Mouse (Mus musculus): ENCODE data around the gene Stk16. TPM values are rescaled to one million over a fixed set of nuclear protein-coding genes. Genes with fewer than 3 reads are reported as not detected.

Gene Stk16
- polyA plus RNA-seq, 1 experiment from 2014 or later = 54.4 TPM

DNA sequence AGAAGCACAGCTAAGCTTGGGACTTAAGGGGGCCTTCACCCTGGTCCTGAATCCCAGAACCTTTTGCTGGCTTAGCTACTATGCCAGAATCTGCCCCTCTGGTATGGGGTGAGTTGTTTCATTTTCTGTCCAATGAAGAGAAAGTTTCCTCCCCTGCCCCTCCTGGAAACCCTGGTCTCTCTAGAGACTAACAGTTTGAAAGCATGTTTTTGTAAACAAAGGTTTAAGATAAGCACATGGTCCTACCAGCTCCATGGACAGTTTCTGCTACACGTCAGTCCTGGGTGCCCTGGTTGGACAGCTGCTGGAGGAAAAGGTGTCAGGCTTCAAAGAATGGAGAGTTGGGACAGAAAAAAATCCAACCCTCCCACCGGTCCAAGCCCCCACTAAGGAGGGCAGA is 20.1 kb upstream of the Stk16 start:
- H3K9me3 ChIP-seq (ENCODE audit: control insufficient read depth) = no peaks in the 10 kb centered on the region
- H3K27ac ChIP-seq (ENCODE audit: low read depth, low read length) = no peak overlapping the region
- peaks cover 39% of the 10 kb centered on the region for H3K36me3 ChIP-seq (ENCODE audit: control insufficient read depth, insufficient read depth)
- 36% methylated on average over 2 of the region's 2 CpGs for WGBS
- 0 out of 2 replicates have a peak overlapping the region, but pooled peaks have one; percentile 4 for H3K9ac ChIP-seq (ENCODE audit: low read depth, low read length)
- H3K4me2 ChIP-seq (replicated peaks; ENCODE audit: low read depth) = peak overlapping the region; percentile 92
- H3K4me1 ChIP-seq (replicated peaks; ENCODE audit: control insufficient read depth, insufficient read depth, low read length) = peaks cover 4% of the 10 kb centered on the region; the same call in 1 of the 2 replicates
- no peak for TF ChIP-seq CTCF (IDR thresholded peaks at IDR 0.05; ENCODE audit: low read depth)
- 0 out of 2 replicates have a peak overlapping the region, but pooled peaks have one; percentile 91 for H3K4me3 ChIP-seq (ENCODE audit: low read depth, low read length)
- ATAC-seq = no peak
- H3K27me3 ChIP-seq (replicated peaks; ENCODE audit: control insufficient read depth, insufficient read depth, low read length) = no peaks in the 10 kb centered on the region

DNA sequence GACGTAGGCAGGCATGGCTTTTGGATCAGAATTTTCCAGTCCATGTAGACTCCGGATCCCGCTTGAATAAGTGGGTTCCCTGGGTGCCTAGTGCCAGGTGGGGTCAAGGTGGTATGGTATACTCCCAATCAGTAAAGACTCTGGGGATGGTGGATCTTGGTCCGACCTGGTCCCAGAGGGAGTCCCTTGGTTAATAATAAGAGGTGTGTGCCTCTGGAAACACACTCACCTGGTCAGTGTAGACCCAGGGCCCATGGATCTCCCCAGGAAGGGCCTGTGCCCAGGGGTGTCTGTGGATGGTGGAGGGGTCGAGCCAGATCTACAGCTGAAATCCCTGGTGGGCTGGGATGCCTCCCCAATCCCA is 19.4 kb upstream of the Stk16 start:
- peak overlapping the region; percentile 82 for H3K9ac ChIP-seq (ENCODE audit: low read depth, low read length)
- H3K27me3 ChIP-seq (replicated peaks; ENCODE audit: control insufficient read depth, insufficient read depth, low read length) = no peaks in the 10 kb centered on the region
- H3K36me3 ChIP-seq (ENCODE audit: control insufficient read depth, insufficient read depth) = peaks cover 39% of the 10 kb centered on the region
- H3K9me3 ChIP-seq (ENCODE audit: control insufficient read depth) = no peaks in the 10 kb centered on the region
- ATAC-seq = no peak
- H3K27ac ChIP-seq (ENCODE audit: low read depth, low read length) = peak overlapping the region; percentile 79; the same call in 1 of the 2 replicates
- 40% methylated on average over 5 of the region's 5 CpGs for WGBS
- peak overlapping the region; percentile 91 for H3K4me3 ChIP-seq (ENCODE audit: low read depth, low read length)
- no peak for TF ChIP-seq CTCF (IDR thresholded peaks at IDR 0.05; ENCODE audit: low read depth)
- H3K4me2 ChIP-seq (replicated peaks; ENCODE audit: low read depth) = peak overlapping the region; percentile 92
- H3K4me1 ChIP-seq (replicated peaks; ENCODE audit: control insufficient read depth, insufficient read depth, low read length) = peaks cover 4% of the 10 kb centered on the region; the same call in 1 of the 2 replicates

DNA sequence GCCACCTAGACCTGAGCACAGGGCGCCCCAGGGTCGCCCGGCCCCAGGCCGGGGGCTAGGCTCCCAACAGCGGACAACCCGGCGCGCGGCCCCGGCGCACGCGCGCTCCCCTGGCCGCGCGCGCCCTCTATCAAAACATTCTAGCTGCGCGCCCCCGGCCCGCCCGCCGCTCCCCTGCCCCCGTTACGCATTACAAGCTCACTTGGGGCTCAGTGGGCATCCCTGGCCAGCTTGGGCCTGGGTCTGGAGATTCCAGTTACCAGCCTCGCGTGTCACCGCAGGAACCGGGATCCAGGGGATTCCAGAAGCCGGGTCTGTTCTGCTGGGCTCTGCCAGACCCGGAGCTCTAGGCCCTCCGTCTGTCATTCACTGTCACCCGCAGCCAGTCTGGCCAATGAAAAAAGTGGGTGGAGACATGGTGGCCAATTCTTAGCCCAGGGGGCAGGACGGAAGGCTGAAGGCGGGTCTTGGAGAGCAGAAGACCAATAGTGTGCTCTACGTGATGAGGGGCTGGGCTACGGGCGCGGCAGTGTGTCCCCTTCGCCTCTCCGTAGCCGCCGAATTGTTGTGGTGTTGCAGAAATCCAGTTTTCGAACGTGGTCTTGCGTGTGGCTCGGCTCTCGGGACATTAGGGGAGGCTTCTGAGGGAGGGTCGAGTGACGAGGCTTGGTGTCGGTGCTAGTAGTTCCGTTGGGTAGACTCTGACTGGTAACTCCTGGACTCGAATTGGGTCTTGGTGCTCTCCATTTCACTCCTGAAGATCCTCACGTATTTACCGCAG is 18.8 kb upstream of the Stk16 start, which contains the start of the genes Ankzf1 and Atg9a:
Gene Ankzf1, plus strand, starts transcription at position 530 of the 781 bp plus-strand sequence.
Gene Atg9a, minus strand, starts transcription at position 575 of the 781 bp plus-strand sequence.
- Histone ChIP-seq H3K36me3 (ENCODE audit: control insufficient read depth, insufficient read depth) (peaks cover 39% of the 10 kb centered on the region), H3K27me3 (replicated peaks; ENCODE audit: control insufficient read depth, insufficient read depth, low read length) (no peaks in the 10 kb centered on the region), H3K9ac (ENCODE audit: low read depth, low read length) (peak within 1 kb of the TSS; percentile 82), H3K27ac (ENCODE audit: low read depth, low read length) (peak within 1 kb of the TSS; percentile 93), H3K4me2 (replicated peaks; ENCODE audit: low read depth) (peak within 1 kb of the TSS; percentile 92), H3K4me3 (ENCODE audit: low read depth, low read length) (peak within 1 kb of the TSS; percentile 91), H3K9me3 (ENCODE audit: control insufficient read depth) (no peaks in the 10 kb centered on the region), H3K4me1 (replicated peaks; ENCODE audit: control insufficient read depth, insufficient read depth, low read length) (peaks cover 4% of the 10 kb centered on the region; the same call in 1 of the 2 replicates)
- TF ChIP-seq CTCF (IDR thresholded peaks at IDR 0.05; ENCODE audit: low read depth) = peak; percentile 29; the same call in 1 of the 2 replicates
- peak; percentile 99 for ATAC-seq
- WGBS = under 1% methylated on average over 56 of the region's 56 CpGs

DNA sequence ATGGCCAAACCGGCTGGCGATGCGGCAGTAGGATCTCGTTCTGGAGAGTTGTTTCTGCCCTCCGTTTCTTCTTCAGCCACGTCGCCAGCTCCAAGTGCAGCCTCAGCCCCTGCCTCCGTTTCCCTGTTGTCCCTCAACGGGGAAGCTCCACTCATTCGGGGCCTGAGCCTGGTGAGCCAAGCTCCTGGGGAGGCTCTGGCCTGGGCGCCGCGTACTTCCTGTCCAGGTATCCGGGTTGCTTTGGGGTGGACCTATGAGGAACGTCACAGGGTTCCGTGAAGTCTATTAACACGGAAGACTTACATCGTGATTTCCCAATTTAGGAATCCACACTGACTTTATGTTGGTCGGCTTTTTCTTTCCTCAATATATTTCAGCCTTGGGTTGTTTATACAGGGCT is 18.2 kb upstream of the Stk16 start:
- ATAC-seq = peak; percentile 63
- no peak for TF ChIP-seq CTCF (IDR thresholded peaks at IDR 0.05; ENCODE audit: low read depth)
- peak overlapping the region; percentile 82 for H3K9ac ChIP-seq (ENCODE audit: low read depth, low read length)
- peak overlapping the region; percentile 91 for H3K4me3 ChIP-seq (ENCODE audit: low read depth, low read length)
- peaks cover 36% of the 10 kb centered on the region for H3K36me3 ChIP-seq (ENCODE audit: control insufficient read depth, insufficient read depth)
- under 1% methylated on average over 19 of the region's 19 CpGs for WGBS
- H3K4me1 ChIP-seq (replicated peaks; ENCODE audit: control insufficient read depth, insufficient read depth, low read length) = peaks cover 4% of the 10 kb centered on the region; the same call in 1 of the 2 replicates
- no peaks in the 10 kb centered on the region for H3K27me3 ChIP-seq (replicated peaks; ENCODE audit: control insufficient read depth, insufficient read depth, low read length)
- peak overlapping the region; percentile 93 for H3K27ac ChIP-seq (ENCODE audit: low read depth, low read length)
- H3K9me3 ChIP-seq (ENCODE audit: control insufficient read depth) = no peaks in the 10 kb centered on the region
- H3K4me2 ChIP-seq (replicated peaks; ENCODE audit: low read depth) = peak overlapping the region; percentile 92

DNA sequence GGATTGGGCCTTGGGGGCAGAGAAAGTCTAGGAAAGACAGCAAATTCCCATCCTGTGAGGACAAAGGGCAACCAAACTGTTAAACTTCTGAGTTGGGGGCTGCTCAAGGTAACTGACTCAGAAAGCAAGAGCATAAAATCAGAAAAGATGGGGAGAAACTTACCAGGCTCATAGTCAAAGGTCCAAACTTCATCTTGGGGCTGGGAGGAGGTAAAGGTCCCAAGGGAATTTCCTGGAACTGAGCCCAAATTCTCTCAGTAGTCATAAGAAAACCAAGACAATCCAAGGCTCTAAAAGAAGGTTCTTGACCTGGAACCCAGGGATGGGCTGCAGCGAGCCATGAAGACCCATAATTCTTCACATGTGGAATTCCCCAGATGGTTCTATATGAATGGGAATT is 9.4 kb upstream of the Stk16 start:
- no peaks in the 10 kb centered on the region for H3K9me3 ChIP-seq (ENCODE audit: control insufficient read depth)
- H3K27ac ChIP-seq (ENCODE audit: low read depth, low read length) = no peak overlapping the region
- no peaks in the 10 kb centered on the region for H3K27me3 ChIP-seq (replicated peaks; ENCODE audit: control insufficient read depth, insufficient read depth, low read length)
- no peak for TF ChIP-seq CTCF (IDR thresholded peaks at IDR 0.05; ENCODE audit: low read depth)
- WGBS = 68% methylated on average over 1 of the region's 1 CpGs
- H3K4me2 ChIP-seq (replicated peaks; ENCODE audit: low read depth) = no peak overlapping the region
- H3K36me3 ChIP-seq (ENCODE audit: control insufficient read depth, insufficient read depth) = peaks cover 37% of the 10 kb centered on the region
- 0 out of 2 replicates have a peak, but pooled peaks have one; percentile 25 for ATAC-seq
- H3K4me3 ChIP-seq (ENCODE audit: low read depth, low read length) = no peak overlapping the region
- H3K9ac ChIP-seq (ENCODE audit: low read depth, low read length) = no peak overlapping the region
- H3K4me1 ChIP-seq (replicated peaks; ENCODE audit: control insufficient read depth, insufficient read depth, low read length) = no peaks in the 10 kb centered on the region; the same call in 1 of the 2 replicates

DNA sequence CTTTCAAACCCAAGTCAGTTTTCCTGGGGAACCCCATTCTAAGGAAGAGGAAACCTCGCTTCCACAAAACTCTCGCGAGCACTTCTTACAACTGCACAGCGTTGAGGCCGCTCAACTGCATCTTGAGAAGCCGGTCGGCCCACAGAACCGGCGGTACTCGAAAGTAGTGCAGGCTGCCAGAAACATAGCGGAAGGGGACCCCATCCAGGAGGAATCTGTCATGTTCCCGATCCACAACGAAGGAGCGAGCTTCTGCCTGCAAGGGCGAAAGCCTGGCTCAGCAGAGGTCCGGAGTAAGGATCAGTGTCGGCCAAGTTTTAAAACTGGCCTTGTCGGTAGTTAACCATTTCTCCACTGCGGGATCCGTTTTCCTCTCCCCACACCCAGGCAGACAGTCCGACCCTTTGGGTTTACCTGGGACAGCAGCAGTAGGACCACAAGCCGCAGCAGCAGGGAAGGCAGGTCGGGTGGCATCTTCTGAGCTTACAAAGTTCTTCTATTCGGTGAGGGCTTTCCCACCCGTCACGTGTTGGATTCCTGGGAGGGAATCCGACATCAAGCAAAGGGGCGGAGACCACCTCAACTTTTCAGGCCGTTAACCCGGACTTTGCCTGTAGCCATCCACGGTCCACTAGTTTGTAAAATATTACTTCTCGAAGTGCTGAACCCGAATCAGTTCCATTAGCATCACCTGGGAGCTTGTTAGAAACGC is 1.5 kb upstream of the Stk16 start:
- Histone ChIP-seq H3K4me1 (replicated peaks; ENCODE audit: control insufficient read depth, insufficient read depth, low read length) (peaks cover 10% of the 10 kb centered on the region), H3K9ac (ENCODE audit: low read depth, low read length) (peak overlapping the region; percentile 35), H3K4me2 (replicated peaks; ENCODE audit: low read depth) (peak overlapping the region; percentile 83), H3K4me3 (ENCODE audit: low read depth, low read length) (peak overlapping the region; percentile 38), H3K27me3 (replicated peaks; ENCODE audit: control insufficient read depth, insufficient read depth, low read length) (no peaks in the 10 kb centered on the region), H3K36me3 (ENCODE audit: control insufficient read depth, insufficient read depth) (peaks cover 10% of the 10 kb centered on the region), H3K9me3 (ENCODE audit: control insufficient read depth) (no peaks in the 10 kb centered on the region), H3K27ac (ENCODE audit: low read depth, low read length) (0 out of 2 replicates have a peak overlapping the region, but pooled peaks have one; percentile 8)
- no peak for ATAC-seq
- WGBS = 12% methylated on average over 34 of the region's 34 CpGs
- TF ChIP-seq CTCF (IDR thresholded peaks at IDR 0.05; ENCODE audit: low read depth) = no peak
